ENCODE assay signal across 8 mouse cellular contexts in the genomic region with DNA sequence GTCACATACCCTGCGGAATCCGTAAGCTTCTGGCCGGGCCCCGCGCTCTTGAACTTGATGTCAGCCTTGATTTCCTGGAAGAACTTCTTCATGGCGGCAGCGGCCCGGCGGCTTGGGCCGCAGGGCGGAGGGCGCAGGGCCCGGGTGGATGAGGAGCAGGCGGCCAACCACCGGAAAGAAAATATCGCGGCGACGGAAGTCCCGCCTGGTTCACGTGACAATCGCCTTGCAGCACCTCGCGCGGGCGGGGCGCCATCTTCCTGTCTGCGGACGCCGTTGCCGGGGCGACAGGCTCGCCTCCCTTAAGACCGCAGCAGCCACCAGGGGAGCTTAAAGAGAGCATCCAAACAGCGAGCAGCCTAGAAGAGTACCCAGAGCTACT. TPM values are rescaled to one million over a fixed set of nuclear protein-coding genes. Genes with fewer than 3 reads are reported as not detected.
DNase-seq lines count a peak whose midpoint lies in the region; ATAC-seq and TF ChIP-seq lines count a peak whose summit lies in the region.

Gene Ubxn6 (minus strand): TSS at position 202 of the 382 bp plus-strand sequence.

- H3K27me3 ChIP-seq in embryonic facial prominence, embryonic 13.5 days, result no peaks in the 10 kb centered on the region
- H3K27me3 ChIP-seq in heart, adult 2 months (ENCODE audit: control insufficient read depth, insufficient read depth, low read length), result no peaks in the 10 kb centered on the region
- no peaks in the 10 kb centered on the region for H3K27me3 ChIP-seq in limb, embryonic 13.5 days
- no peaks in the 10 kb centered on the region for H3K27me3 ChIP-seq in midbrain, embryonic 16.5 days (ENCODE audit: control insufficient read depth, insufficient read depth, low read depth, low read length)

- TF ChIP-seq EP300 in heart, adult 2 months (IDR thresholded peaks at IDR 0.05; ENCODE audit: insufficient read depth, low read depth, low read length), result no peak

- peak within 1 kb of the TSS; percentile 69 for H3K4me2 ChIP-seq in embryonic facial prominence, embryonic 13.5 days
- H3K4me2 ChIP-seq in limb, embryonic 13.5 days (replicated peaks), result peak within 1 kb of the TSS; percentile 73
- H3K4me2 ChIP-seq in midbrain, embryonic 16.5 days (ENCODE audit: low read length), result peak within 1 kb of the TSS; percentile 89

- H3K79me2 ChIP-seq in heart, adult 2 months (replicated peaks; ENCODE audit: control insufficient read depth, insufficient read depth, low read length), result no peaks in the 10 kb centered on the region

- TF ChIP-seq CTCF in heart, adult 2 months (IDR thresholded peaks at IDR 0.05), result peak; percentile 73

- peak; percentile 97 for DNase-seq in 3134 (ENCODE audit: extremely low read depth, insufficient read length, low spot score)
- peak; percentile 99 to 100 for DNase-seq in adrenal gland, postnatal 36 days
- DNase-seq in heart, adult 2 months, result peak; percentile 97 to 98
- peak; percentile 96 to 97 for DNase-seq in kidney, adult 8-10 months
- peak; percentile 85 to 98 for DNase-seq in spleen, postnatal 10 days (ENCODE audit: low spot score in 2 of 2)

- H3K4me3 ChIP-seq in embryonic facial prominence, embryonic 13.5 days, result peak within 1 kb of the TSS; percentile 63
- peak within 1 kb of the TSS; percentile 77 for H3K4me3 ChIP-seq in heart, adult 2 months
- H3K4me3 ChIP-seq in limb, embryonic 13.5 days, result peak within 1 kb of the TSS; percentile 76
- H3K4me3 ChIP-seq in midbrain, embryonic 16.5 days (ENCODE audit: low read depth, low read length), result peak within 1 kb of the TSS; percentile 74

- ATAC-seq in embryonic facial prominence, embryonic 13.5 days (ENCODE audit: insufficient number of reproducible peaks, insufficient read depth, low FRiP score, low TSS enrichment, low read depth), result peak; percentile 54
- peak; percentile 16 for ATAC-seq in limb, embryonic 13.5 days (ENCODE audit: low FRiP score, low read depth)
- ATAC-seq in midbrain, embryonic 16.5 days, result peak; percentile 43

- TF ChIP-seq POLR2A in heart, adult 2 months (IDR thresholded peaks at IDR 0.05; ENCODE audit: insufficient read depth, low read depth, low read length), result peak; percentile 55; the same call in 1 of the 2 replicates

- WGBS in embryonic facial prominence, embryonic 13.5 days, result under 1% methylated on average over 35 of the region's 35 CpGs
- under 1% methylated on average over 35 of the region's 35 CpGs for WGBS in heart, adult 2 months
- under 1% methylated on average over 35 of the region's 35 CpGs for WGBS in limb, embryonic 13.5 days
- 0% methylated on average over 33 of the region's 35 CpGs for WGBS in midbrain, embryonic 16.5 days

- H3K36me3 ChIP-seq in embryonic facial prominence, embryonic 13.5 days, result peaks cover 33% of the 10 kb centered on the region
- H3K36me3 ChIP-seq in heart, adult 2 months (ENCODE audit: control insufficient read depth, insufficient read depth, low read length), result no peaks in the 10 kb centered on the region
- H3K36me3 ChIP-seq in limb, embryonic 13.5 days, result peaks cover 33% of the 10 kb centered on the region
- peaks cover 25% of the 10 kb centered on the region for H3K36me3 ChIP-seq in midbrain, embryonic 16.5 days (ENCODE audit: control insufficient read depth, insufficient read depth, low read length)

- peaks cover 25% of the 10 kb centered on the region for H3K4me1 ChIP-seq in embryonic facial prominence, embryonic 13.5 days
- H3K4me1 ChIP-seq in heart, adult 2 months (ENCODE audit: control insufficient read depth, insufficient read depth, low read length), result peaks cover 2% of the 10 kb centered on the region
- H3K4me1 ChIP-seq in limb, embryonic 13.5 days, result peaks cover 25% of the 10 kb centered on the region
- H3K4me1 ChIP-seq in midbrain, embryonic 16.5 days (ENCODE audit: control insufficient read depth, insufficient read depth, low read length), result peaks cover 12% of the 10 kb centered on the region

- peak within 1 kb of the TSS; percentile 90 for H3K27ac ChIP-seq in embryonic facial prominence, embryonic 13.5 days
- peak within 1 kb of the TSS; percentile 89 for H3K27ac ChIP-seq in heart, adult 2 months
- H3K27ac ChIP-seq in limb, embryonic 13.5 days, result peak within 1 kb of the TSS; percentile 95
- H3K27ac ChIP-seq in midbrain, embryonic 16.5 days (ENCODE audit: low read length), result peak within 1 kb of the TSS; percentile 84

- intact Hi-C loops in heart, adult 2 months (cut with DNase I), result loop anchor here (2.0 kb wide), 1 partner anchor 36 kb away; no protein-coding TSS in a partner anchor

- H3K9ac ChIP-seq in embryonic facial prominence, embryonic 13.5 days, result peak within 1 kb of the TSS; percentile 75
- H3K9ac ChIP-seq in heart, adult 2 months (ENCODE audit: low read depth, low read length), result peak within 1 kb of the TSS; percentile 78
- peak within 1 kb of the TSS; percentile 83 for H3K9ac ChIP-seq in limb, embryonic 13.5 days
- peak within 1 kb of the TSS; percentile 81 for H3K9ac ChIP-seq in midbrain, embryonic 16.5 days (ENCODE audit: low read depth, low read length)

- no peaks in the 10 kb centered on the region for H3K9me3 ChIP-seq in embryonic facial prominence, embryonic 13.5 days
- no peaks in the 10 kb centered on the region for H3K9me3 ChIP-seq in limb, embryonic 13.5 days
- no peaks in the 10 kb centered on the region for H3K9me3 ChIP-seq in midbrain, embryonic 16.5 days (replicated peaks; ENCODE audit: control insufficient read depth, low read length, poor library complexity, severe bottlenecking)

RNA-seq across cellular contexts. Expression of gene Ubxn6, which starts in this region (rescaled TPM):
- 10 to 100 TPM; 73.3 to 86.1 TPM for total RNA-seq in adrenal gland, postnatal 36 days (2021)
- 47.6 and 51.2 TPM in 2 replicates for polyA plus RNA-seq in embryonic facial prominence, embryonic 13.5 days (2015; fragmentation: Nextera tagmentation; extraction: Ambion mirVana)
- total RNA-seq in heart, adult 2 months (2021), result 10 to 100 TPM; 47.6 to 53.5 TPM
- 64.4 and 79.3 TPM in 2 replicates for polyA plus RNA-seq in heart, adult 2 months (2012; rRNA removed)
- 45.3 and 49.4 TPM in 2 replicates for polyA plus RNA-seq in limb, embryonic 13.5 days (2015; fragmentation: Nextera tagmentation; extraction: Ambion mirVana)
- polyA plus RNA-seq in midbrain, embryonic 16.5 days (2015; fragmentation: Nextera tagmentation; extraction: Ambion mirVana), result 84.0 and 88.5 TPM in 2 replicates

Comparison
In these comparisons a context has a peak if more than half of its experiments do, and no peak if none do; other contexts are left out.
1. Peak in every context shown above with its lines: DNase-seq, ATAC-seq, H3K4me3 ChIP-seq and H3K27ac ChIP-seq.